Comparison of ENCODE assay signal across 23 mouse cellular contexts in genomic region chr11:54204781-54205180, GRCm38 (mm10). TPM values are rescaled to one million over a fixed set of nuclear protein-coding genes. Genes with fewer than 3 reads are reported as not detected.
A peak's percentile ranks its signal among the peaks of the same experiment; 100 is the strongest.
DNase-seq lines count a peak whose midpoint lies in the region; TF ChIP-seq lines count a peak whose summit lies in the region.
"Had no signal": no experiment of that assay in that cellular context is flagged by ENCODE, and none has a peak within 500 bp of the region (broad histone marks: within the 10 kb centered on the region; RNA-seq: fewer than 3 reads in every experiment).

No protein-coding gene starts in this region.

- peaks cover 46 to 86% of the 10 kb centered on the region in 2 experiments for H3K4me1 ChIP-seq in CH12.LX (ENCODE audit: control insufficient read depth in 1 of 2, insufficient read depth in 2 of 2)
- peaks cover 8 to 50% of the 10 kb centered on the region in 2 experiments for H3K4me1 ChIP-seq in MEL (ENCODE audit: control insufficient read depth in 1 of 2, insufficient read depth in 2 of 2, low read length in 2 of 2)

- H3K79me2 ChIP-seq in CH12.LX (replicated peaks; ENCODE audit: control insufficient read depth, extremely low read depth, insufficient read depth, poor library complexity, severe bottlenecking), result no peaks in the 10 kb centered on the region
- no peaks in the 10 kb centered on the region for H3K79me2 ChIP-seq in MEL (ENCODE audit: control insufficient read depth, insufficient read depth, low read length, poor library complexity)

- H3K27me3 ChIP-seq in CH12.LX (replicated peaks) (no peaks in the 10 kb centered on the region), MEL (ENCODE audit: control insufficient read depth in 1 of 2, insufficient read depth in 2 of 2, low read length in 2 of 2) (no peaks in the 10 kb centered on the region)
- H3K27me3 ChIP-seq: Patski had no signal

- TF ChIP-seq CTCF in CH12.LX (conservative IDR thresholded peaks at IDR 0.05 in 1 of 2, IDR thresholded peaks at IDR 0.05 in 1 of 2; ENCODE audit: low read depth in 2 of 2, low read length in 2 of 2) (no peak), MEL (IDR thresholded peaks at IDR 0.05 in 2 of 3, conservative IDR thresholded peaks at IDR 0.05 in 1 of 3; ENCODE audit: control insufficient read depth in 1 of 3, insufficient read depth in 1 of 3, low read depth in 2 of 3, low read length in 3 of 3, poor library complexity in 1 of 3, severe bottlenecking in 1 of 3) (no peak)

- no peak for TF ChIP-seq RAD21 in CH12.LX (IDR thresholded peaks at IDR 0.05; ENCODE audit: low read depth, low read length)
- TF ChIP-seq RAD21 in MEL (IDR thresholded peaks at IDR 0.05; ENCODE audit: low read depth, low read length), result no peak

- no peak for TF ChIP-seq EP300 in CH12.LX (IDR thresholded peaks at IDR 0.05; ENCODE audit: low read length)
- no peak for TF ChIP-seq EP300 in MEL (IDR thresholded peaks at IDR 0.05; ENCODE audit: low read depth in 1 of 2, low read length in 2 of 2)

- in situ Hi-C loops in CH12.LX (cut with MboI; ENCODE audit: low pct_ligation_motif_present, low pct_unique_long_range_greater_than_20kb, low sequenced_read_pairs), result no loop called here

- H3K36me3 ChIP-seq in CH12.LX (replicated peaks in 1 of 2; ENCODE audit: control insufficient read depth in 1 of 2, insufficient read depth in 1 of 2, low read length in 1 of 2) (no peaks in the 10 kb centered on the region), MEL (ENCODE audit: control insufficient read depth in 1 of 2, insufficient read depth in 2 of 2, low read length in 2 of 2) (peaks cover 0 to 40% of the 10 kb centered on the region in 2 experiments; a peak in 2 of 4 replicates)
- H3K36me3 ChIP-seq: G1E had no signal

- TF ChIP-seq POLR2A in CH12.LX (IDR thresholded peaks at IDR 0.05; ENCODE audit: low read depth, low read length) (no peak), MEL (IDR thresholded peaks at IDR 0.05; ENCODE audit: control insufficient read depth in 1 of 2, insufficient read depth in 1 of 2, low read depth in 1 of 2, low read length in 2 of 2, poor library complexity in 1 of 2) (no peak)

- dilution Hi-C loops in CH12.LX (cut with MboI; ENCODE audit: extremely low pct_ligation_motif_present, extremely low pct_unique_long_range_greater_than_20kb, low sequenced_read_pairs), result no loop called here

- H3K9ac ChIP-seq in CH12.LX (ENCODE audit: insufficient read depth, low read depth) (peak overlapping the region; percentile 57), MEL (ENCODE audit: control insufficient read depth, low read depth, low read length, poor library complexity, severe bottlenecking) (no peak overlapping the region)

- peak overlapping the region; percentile 42; the same call in 1 of the 2 replicates for H3K4me2 ChIP-seq in CH12.LX (ENCODE audit: insufficient read depth, low read depth, poor library complexity, severe bottlenecking)

- H3K4me3 ChIP-seq in CH12.LX (replicated peaks in 1 of 3; ENCODE audit: low read depth in 2 of 3, low read length in 2 of 3, poor library complexity in 1 of 3) (peak overlapping the region in 2 of 3 experiments; percentile 3 to 14), MEL (ENCODE audit: control insufficient read depth in 1 of 2, insufficient read depth in 1 of 2, low read depth in 2 of 2, low read length in 2 of 2) (no peak overlapping the region)

- H3K9me3 ChIP-seq in CH12.LX (replicated peaks; ENCODE audit: low read length), result peaks cover 3% of the 10 kb centered on the region
- H3K9me3 ChIP-seq in MEL (replicated peaks; ENCODE audit: insufficient read depth, low read length), result no peaks in the 10 kb centered on the region
- H3K9me3 ChIP-seq: G1E had no signal

- no peak for DNase-seq in CH12.LX (ENCODE audit: extremely low read depth)
- DNase-seq in MEL (ENCODE audit: low read depth, low spot score), result no peak
- no peak for DNase-seq in left cerebral cortex, postnatal 4 days
- no peak for DNase-seq in kidney, adult 11 months
- DNase-seq: adrenal gland, adult 2 months; adrenal gland, adult 8-10 months; adrenal gland, postnatal 10 days; adrenal gland, postnatal 14 days; adrenal gland, postnatal 25 days; adrenal gland, postnatal 36 days; B cell, adult 2 months; cerebellum, adult 11 months; cerebellum, adult 11-12 months; cerebellum, adult 18-20 months; cerebellum, adult 2 months; cerebellum, adult 8-10 months had no signal

- H3K27ac ChIP-seq in CH12.LX (ENCODE audit: insufficient read depth, low read depth) (peak overlapping the region; percentile 43), MEL (ENCODE audit: control insufficient read depth, low read depth, low read length) (no peak overlapping the region)

- intact Hi-C loops in left cerebral cortex, postnatal 4 days (cut with DNase I), result no loop called here

TF ChIP-seq in CH12.LX, 34 proteins besides CTCF, POLR2A, EP300 and RAD21:
- TF ChIP-seq ZNF384 (IDR thresholded peaks at IDR 0.05; ENCODE audit: low read depth, low read length), result peak; percentile 60
- TF ChIP-seq MAX (IDR thresholded peaks at IDR 0.05; ENCODE audit: low read length), result no peak
TF ChIP-seq in CH12.LX: peak in this region for 1.

TF ChIP-seq in MEL, 35 proteins besides CTCF, POLR2A, EP300 and RAD21:
- TF ChIP-seq SMC3 (IDR thresholded peaks at IDR 0.05; ENCODE audit: low read depth, low read length) (no peak), ELF1 (IDR thresholded peaks at IDR 0.05; ENCODE audit: low read depth, low read length) (no peak), GATA1 (IDR thresholded peaks at IDR 0.05; ENCODE audit: low read depth, low read length) (no peak), ZNF384 (IDR thresholded peaks at IDR 0.05; ENCODE audit: low read depth, low read length) (peak; percentile 66), TCF12 (IDR thresholded peaks at IDR 0.05; ENCODE audit: low read depth, low read length) (no peak)

RNA-seq across cellular contexts. Expression of gene Csf2, which starts 44.7 kb away (rescaled TPM):
- total RNA-seq in CH12.LX (2012; rRNA removed) (1.9 and 2.6 TPM in 2 replicates), CH12.LX (2014; rRNA removed) (1.4 and 2.4 TPM in 2 replicates), MEL (2012; rRNA removed) (not detected in 2 replicates)
- polyA plus RNA-seq in CH12.LX (2012; ENCODE audit: insufficient read length, low read depth) (0.79 and 0.83 TPM in 2 replicates), MEL (2012; ENCODE audit: insufficient read depth in 1 of 2, insufficient read length in 2 of 2, low read depth in 1 of 2, low replicate concordance in 2 of 2, missing spikeins in 1 of 2) (under 1 TPM in 1 of 2 experiments, not detected in 1; 0.15 TPM)
- not detected for total RNA-seq in left cerebral cortex, postnatal 4 days (2021)
- total RNA-seq: adrenal gland, adult 18-20 months; adrenal gland, adult 2 months; adrenal gland, adult 8-10 months; adrenal gland, postnatal 10 days; adrenal gland, postnatal 14 days; adrenal gland, postnatal 25 days; adrenal gland, postnatal 36 days; adrenal gland, postnatal 4 days; ES-E14 had no signal
- polyA plus RNA-seq: adrenal gland, adult 2 months; brain, embryonic 14.5 days; C2C12; cerebellum, adult 2 months; G1E had no signal

Comparison
In these comparisons a context has a peak if more than half of its experiments do, and no peak if none do; other contexts are left out.
1. H3K4me3 ChIP-seq: peak in CH12.LX (2 of 3); none in MEL (0 of 2).
2. Of the 35 proteins assayed by ChIP-seq in both MEL and CH12.LX: peak only in MEL: none; only in CH12.LX: none; in both: ZNF384; in neither: 34.